Mouse (Mus musculus) G1E (cell line): ENCODE measurements around the gene Nepn.

Experiments
- CTCF ChIP-seq: IDR thresholded peaks from 2 replicates; pipeline ENCODE4 v1.5.1; 2012; ENCODE audit warnings: low read depth, low read length, inconsistent platforms, mixed read lengths
- GATA1 ChIP-seq: IDR thresholded peaks from 2 replicates; pipeline ENCODE4 v1.6.1; 2012; ENCODE audit warnings: borderline replicate concordance, low read length, inconsistent platforms, mixed read lengths

DNA sequence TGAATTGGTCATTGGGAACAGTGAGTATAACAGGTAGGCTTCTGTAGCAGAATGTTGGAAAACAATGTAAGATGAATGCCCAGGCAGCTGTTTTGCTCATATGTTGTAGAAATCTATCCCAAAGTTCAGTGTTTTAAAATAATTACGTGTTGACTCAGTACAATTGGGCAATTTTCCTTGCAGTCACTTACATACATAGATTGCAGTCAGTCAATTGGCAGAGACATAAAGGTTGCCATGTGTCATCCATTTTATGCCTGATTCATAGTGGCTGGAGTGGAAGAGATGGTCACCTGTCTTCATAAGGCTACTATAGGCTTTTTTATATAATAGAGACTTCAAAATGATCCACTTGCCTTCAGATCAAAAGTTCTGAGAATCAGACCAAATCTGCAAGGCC is 31.8 kb downstream of the Nepn start:
- TF ChIP-seq CTCF (no peak), GATA1 (no peak)
